Mouse (Mus musculus) olfactory bulb, adult 2 months (tissue): ENCODE measurements around the gene Abhd14a.
"Not testable (repeated sequence)": the region's sequence is repeated elsewhere in the genome, so short reads cannot be mapped to it uniquely, and the experiment has no call there.

Experiments
- CTCF ChIP-seq: fragments of 200-500 bp; IDR thresholded peaks from 2 replicates; pipeline ENCODE4 v1.5.1; 2012; ENCODE audit warnings: low read depth, mild to moderate bottlenecking, low read length, moderate library complexity; ENCODE audit not compliant: insufficient read depth
- POLR2A ChIP-seq: fragments of 200-500 bp; IDR thresholded peaks from 2 replicates; pipeline ENCODE4 v1.6.1; 2012; ENCODE audit warnings: mild to moderate bottlenecking, low read depth, low read length, moderate library complexity; ENCODE audit not compliant: insufficient read depth

- not testable (repeated sequence) for TF ChIP-seq CTCF, POLR2A
Measured at GRCm38 (mm10) chr9:106487602-106488001, 40.1 kb upstream of the Abhd14a start.
